Mouse (Mus musculus) T-helper 1 cell (primary cell): ENCODE measurements around the gene Grik4.

Source experiments
- in situ Hi-C: fragments of 300-600 bp; cut with MboI, MseI; formaldehyde crosslinking; loops from one replicate; pipeline ENCODE4 v1.15.1; 2025; ENCODE audit warnings: high pct_unique_total_duplicates

The Grik4 gene

DNA sequence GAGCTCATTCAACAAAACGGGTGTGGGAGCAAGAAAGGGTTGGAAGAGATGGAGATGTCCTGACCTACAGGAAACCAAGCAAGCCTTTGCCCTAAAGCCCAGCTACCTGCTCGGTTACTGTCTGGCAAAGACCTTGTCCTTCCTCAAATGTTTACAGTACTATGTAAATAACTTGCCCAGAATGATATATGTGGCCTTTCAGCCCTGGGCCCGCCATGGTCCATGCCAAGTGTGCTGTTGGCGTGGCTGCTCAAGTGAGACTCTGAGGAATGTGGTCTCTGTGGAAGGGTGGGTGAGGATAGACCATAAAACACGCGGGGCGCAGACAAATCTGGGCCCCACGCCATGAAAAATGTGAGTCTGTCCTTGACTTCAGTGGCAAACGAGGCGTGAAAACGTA, 83.1 kb downstream of the Grik4 start:
- in situ Hi-C loops: no loop called here

DNA sequence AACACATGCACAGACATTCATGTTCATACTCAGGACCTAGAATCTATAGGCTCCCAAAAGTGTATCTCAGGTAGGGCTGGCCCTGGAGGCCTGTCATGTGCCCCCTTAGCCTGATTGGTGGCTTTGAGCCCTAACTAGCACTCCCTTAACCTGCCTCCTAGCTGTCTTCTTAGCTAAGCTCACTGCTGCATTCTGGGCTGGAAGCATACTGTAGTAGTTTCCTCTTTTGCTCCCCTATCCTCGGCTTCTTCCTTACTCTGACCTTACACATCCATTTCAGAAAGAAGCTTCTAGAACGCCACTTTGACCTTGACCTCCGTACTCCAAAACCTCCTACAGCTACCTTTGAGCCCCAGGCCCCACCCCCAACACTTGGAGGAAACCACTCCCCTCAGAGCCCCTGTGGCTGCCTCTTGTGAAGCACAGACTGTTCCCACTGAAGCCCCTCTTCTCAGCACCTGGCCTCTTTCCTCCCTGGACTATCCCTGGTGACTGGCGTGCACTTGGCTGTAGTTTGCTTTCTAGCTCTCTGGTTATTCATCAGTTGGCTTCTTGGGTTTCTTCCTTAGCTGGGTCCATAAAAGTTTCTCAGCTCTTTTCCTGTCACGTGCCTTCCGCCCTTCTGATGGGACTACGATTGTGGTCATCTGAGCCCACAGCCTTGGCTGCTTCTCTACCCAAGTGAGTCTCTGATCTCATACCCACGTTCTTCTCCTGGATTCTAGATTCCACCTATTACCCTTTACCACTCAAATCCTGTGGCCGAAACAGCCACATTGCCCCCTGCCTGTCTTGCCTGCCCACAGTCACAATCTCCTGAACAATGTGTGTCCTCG, 84.1 kb downstream of the Grik4 start:
- in situ Hi-C loops: no loop called here

DNA sequence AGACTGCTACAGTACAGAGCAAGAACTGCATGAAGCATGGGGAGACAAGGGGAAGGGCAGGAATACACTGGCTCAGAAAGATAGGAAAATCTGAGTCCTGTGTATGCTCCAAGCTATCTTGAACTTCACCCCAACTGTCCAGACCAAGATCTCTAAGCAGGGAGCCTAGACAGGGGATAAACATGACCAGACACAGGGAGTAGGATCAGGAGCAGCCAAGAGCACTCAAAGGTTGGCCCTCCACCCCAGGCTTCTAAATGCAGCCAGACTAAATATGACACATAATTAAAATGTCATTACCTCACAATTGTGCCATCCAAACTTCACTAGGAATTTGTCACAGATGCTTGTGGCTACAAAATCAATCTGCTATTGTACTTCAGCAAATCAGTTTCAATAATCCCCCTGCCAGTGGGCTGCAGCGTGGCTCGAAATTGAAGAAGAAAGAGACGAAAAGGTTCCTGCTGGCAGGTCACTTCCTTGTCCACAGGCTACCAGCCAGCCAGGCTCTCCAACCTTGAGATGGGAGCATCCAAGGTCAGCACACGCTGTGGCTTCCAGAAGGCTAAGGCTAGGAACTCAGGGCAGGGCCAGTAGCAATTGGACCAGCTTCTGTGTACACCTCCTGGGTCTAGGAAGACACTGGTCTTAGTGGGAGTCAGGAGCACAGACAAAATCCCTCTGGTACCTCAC, 85.1 kb downstream of the Grik4 start:
- in situ Hi-C loops: no loop called here

DNA sequence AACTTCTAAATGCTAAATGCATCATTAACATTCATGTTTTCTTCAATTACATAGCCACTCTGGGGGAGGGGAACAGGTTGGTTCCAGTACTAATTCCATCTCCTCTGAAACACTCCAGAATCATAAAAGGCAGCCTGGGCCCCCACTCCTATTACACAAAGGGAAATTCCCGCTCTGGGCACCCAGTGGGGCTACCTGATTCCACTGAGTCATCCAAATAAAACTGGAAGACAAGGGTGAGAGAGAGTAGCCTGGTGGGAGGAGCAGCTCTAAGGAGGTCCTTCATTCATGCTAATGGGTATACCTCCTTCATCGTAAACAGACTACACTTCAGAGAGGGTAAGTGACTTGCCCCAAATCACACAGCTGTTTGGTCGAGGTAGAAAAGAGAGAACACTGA, 85.7 kb downstream of the Grik4 start:
- in situ Hi-C loops: no loop called here

DNA sequence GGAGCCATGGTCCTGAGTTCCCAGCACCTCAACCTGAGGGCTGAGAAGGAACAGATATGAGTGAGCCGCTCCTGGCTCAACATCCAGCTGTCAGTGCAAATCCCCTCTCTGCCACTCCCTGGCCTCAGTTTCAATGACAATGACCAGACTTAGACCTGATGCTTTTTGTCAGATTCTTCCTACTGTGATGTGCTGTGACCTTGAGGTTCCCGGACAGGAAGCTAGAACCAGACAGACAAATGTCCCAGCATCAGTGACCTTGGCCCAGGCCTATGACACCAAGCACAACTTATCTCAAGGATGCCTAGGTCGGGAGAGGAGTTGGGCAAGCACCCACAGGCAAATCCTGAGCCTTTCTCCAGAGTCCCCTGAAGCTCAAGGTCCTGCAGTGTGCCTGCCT, 86.5 kb downstream of the Grik4 start:
- in situ Hi-C loops: no loop called here

DNA sequence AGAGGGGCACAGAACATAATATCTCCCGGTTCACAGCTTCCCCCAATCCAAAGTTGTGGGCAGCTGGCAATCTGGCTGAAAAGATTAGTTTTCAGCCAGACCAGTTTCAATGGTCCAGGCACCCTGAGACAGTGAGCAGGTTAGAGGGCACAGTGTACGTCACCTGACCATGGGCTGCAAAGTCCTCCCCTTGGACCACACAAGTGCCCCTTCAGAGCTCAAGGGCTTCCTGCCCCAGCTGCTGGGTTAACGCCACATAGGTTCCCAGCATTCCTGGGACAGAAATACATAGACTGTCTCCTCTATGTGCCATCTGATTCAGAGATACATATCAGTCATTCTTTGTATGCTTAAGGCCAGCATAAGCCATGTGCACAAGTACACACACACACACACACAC, 91.2 kb downstream of the Grik4 start:
- in situ Hi-C loops: no loop called here

DNA sequence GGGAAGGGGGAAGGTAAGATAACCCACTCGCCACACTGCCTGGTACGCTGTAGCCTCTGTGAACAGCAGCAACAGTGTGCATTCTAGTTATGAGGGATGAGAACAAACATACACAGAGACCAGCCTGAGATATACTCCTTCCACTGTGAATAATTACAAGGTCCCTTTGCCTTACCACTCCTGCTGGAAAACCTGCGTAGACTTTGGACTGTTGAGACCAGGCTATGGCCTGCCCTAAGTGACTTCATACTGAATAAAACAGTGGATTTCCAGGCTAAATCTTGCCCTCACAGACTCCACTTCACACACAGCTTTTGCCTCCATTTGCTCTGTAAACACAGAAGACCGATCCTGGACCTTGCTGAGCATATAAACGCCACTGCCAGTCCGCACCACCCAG, 94.2 kb downstream of the Grik4 start:
- in situ Hi-C loops: no loop called here

DNA sequence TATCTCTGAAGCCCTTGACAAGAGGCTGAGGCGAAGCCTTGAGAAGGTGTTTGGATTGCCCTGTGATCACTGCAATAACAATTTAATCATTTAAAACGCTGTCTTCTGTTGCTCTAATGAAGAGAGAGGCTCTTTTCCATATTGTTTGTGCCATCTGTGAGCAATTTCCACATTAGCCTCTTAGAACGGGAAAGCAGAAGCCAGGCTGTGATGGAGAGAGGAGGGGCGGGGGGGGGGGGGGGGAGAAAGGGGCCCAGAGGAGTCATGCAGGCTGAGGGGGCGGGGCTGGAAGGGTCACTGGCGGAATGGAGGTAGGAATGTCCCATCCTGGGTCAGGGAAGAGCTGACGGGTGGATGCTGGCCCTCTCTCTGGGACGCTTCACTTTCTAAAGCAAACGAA, 96.2 kb downstream of the Grik4 start:
- in situ Hi-C loops: loop anchor here (10.0 kb wide), 1 partner anchor 973 kb away; no protein-coding TSS in a partner anchor

DNA sequence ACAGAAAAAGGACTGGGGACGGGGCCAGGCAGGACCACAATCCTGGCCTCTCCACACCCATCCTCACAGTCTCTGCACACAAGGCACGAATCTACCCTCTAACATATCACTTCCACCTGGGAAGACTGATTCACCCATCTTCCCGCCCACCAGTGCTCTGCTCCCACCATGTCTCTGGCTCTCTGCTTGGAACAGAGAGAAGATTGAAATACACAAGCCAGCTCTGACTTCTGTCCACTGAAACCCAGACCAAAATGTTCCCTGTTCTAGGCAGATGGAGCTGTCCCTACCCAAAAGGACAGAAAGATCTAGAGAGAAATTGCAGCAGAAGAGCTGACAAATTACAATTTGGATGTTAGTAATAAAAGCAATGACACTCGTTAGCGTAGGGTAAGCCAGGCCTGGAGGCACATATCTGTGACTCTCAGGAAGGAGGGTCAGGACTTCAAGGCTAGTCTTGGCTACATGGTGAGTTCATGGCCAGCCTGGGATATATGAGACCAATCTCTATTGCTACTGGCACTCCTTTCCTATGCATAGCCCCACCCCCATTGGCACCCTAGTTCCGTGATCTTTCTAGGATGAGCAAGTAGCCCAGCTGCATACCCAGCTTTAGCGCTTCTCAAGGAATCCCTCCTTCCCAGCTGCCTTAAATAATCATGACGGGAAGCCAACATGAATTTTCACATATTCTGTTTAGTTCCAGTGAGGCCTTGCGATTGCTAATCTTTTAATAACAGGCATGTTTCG, 97.4 kb downstream of the Grik4 start:
- in situ Hi-C loops: loop anchor here (10.0 kb wide), 1 partner anchor 972 kb away; no protein-coding TSS in a partner anchor

DNA sequence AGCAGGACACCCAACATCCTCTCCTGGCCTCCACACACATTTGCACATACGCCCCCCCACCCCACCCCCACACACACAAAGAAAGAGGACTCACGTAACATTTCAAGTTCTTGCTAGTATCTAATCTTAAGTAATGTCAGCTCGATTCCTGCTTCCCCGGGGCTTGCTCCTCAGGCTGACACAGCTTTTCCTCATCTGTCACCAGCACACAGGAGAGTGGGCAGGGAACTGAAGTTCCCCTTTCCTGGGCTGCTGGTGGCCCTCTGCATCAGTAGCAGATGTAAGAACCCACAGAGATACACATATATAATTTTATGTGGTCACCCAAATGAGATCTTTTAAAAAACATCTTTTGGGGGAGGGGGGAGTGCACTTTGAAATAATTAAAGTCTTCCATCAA, 98.2 kb downstream of the Grik4 start:
- in situ Hi-C loops: loop anchor here (10.0 kb wide), 1 partner anchor 971 kb away; no protein-coding TSS in a partner anchor

DNA sequence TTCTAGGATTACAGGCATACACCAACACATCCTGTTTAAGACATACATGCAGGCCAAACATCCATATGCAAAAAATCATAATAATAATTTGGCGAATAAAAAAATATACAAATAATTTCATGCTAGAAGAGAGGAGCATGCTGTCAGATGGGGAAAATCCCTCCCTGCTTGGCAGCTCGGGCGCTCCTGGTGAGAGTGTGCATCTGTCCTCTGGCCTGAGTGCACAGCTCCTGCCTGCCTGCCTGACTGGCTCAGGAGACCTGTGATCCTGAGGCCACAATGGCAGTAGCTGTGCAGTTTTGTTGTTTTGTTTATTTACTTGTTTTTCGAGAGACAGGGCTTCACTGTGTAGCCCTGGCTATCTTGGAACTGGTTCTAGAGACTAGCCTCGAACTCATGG, 100.0 kb downstream of the Grik4 start:
- in situ Hi-C loops: loop anchor here (10.0 kb wide), 1 partner anchor 970 kb away; no protein-coding TSS in a partner anchor

DNA sequence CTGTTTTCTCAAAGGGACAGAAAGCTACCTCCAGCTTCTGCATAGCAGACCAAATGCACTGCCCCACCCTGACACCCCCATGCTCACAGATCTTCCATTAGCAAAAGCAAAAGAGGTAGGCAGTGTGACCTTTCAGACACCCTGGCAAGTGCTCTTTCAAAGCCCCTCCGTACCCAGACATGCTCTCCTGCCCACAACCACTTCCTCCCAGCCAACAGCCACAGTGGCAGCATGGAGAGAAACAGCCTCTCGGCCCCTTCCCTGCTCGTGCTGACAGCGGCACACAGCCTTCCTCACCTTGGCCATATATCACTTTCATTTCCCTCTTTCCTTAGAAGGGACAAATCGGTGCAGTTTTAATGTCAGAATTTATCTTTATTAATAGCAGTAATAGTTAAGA, 106.0 kb downstream of the Grik4 start:
- in situ Hi-C loops: no loop called here

DNA sequence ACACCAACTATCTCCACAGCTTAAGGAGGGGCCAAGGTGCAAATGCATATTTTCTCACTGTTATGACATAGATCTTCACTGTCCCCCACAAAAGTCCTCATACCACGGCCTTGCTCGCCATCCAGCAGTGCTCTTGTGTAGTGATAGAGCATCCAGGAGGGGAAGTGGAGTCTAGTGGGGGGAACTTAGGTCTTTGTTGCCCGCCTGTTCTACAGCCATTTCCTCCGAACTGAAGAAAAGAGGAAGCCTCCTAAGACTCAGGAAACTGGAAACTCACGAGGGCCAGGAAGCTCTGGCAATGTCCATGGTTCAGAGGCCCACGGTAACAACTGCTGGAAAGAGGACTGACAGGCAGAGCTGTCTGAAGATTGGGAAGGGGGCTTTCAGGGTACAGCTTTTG, 106.8 kb downstream of the Grik4 start:
- in situ Hi-C loops: no loop called here

DNA sequence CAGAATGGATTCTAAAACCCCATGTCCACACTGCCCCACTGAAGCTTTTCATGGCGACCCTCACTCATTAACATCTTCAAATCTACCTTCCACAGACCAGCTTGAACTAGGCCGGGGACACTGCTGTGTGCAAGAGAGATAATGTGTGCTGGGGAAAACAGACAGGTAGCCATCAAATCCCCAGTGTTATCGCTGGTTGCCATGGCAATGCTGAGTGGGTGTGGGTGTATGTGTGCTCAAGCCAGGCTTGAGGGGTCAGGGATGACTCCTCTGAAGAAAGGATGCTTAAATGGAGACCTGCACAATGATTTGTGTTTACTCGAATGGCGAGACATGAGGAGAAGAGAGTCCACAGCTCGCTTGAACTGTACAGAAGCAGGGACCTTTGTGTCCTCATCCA, 112.7 kb downstream of the Grik4 start:
- in situ Hi-C loops: no loop called here

DNA sequence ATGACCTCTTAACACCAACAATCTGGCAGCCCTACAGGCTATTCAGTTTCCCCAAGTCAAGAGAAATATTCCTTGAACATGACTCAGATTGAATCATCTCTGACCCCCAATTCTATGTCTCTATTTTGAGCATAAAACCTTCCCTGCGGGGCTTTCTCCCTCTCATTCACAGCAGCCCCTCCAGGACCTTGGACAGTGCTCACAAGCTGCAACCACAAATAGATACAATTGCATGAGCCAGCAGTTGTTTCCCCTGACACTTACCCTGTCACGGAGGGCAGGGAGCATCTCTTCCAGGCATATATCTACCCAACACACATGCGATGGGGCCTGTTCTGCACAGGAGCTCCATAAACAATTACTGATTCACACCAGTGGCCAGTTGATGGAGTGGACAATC, 125.0 kb downstream of the Grik4 start:
- in situ Hi-C loops: no loop called here

DNA sequence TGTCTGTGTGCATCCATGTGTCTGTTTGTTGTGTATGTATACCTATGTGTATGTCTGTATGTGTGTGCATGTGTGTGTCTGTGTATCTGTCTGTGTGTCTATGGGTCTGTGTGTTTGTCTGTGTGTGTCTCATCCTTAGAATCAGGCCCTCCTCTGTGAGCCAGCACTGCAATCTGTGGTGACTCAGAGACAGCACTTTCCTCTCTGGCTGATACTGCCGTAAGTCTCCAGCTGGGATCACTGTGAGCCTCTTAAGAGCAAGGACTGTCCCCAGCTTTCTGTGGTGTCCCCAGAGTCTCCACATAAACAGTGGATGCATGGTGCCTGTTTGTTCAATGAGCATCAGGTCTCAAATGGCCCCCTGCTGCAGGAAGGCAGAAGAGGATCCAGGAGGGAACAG, 127.5 kb downstream of the Grik4 start:
- in situ Hi-C loops: no loop called here

DNA sequence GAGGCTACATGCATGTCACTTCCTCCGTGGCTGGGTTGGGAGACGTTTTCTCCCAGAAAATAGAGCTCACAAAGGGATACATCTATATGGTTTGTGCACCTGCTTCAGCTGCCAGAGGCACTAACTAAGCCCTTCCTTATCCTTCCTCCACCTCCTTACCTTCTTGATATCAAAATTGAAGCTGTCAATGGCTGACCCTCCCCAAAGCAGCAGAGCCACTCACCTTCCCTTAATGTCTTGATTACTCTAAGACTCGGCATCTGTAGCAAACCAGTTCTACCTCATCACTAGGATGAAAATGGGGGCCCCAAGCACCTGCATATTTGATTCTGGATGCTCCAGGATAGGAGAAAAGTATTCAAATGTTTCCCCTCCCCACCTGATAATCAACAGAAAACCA, 135.1 kb downstream of the Grik4 start:
- in situ Hi-C loops: no loop called here

DNA sequence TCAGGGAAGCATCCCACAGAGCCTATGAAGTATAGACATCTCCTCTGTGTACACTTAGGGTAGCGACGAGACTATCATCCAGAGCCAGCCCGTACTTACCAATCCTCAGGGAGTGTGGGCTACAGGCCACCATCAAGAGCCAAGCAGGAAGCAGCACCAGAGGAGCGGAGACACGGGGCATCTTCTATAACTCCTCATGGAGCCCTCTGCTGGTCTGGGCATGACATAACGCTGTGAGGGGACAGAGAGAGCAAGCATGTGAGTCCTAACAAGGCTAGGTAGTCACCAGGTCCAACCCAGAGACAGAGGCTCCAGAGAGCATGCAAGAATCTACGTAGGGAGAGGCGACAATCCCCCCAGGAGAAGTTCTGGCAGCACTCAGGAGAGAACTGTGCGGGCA, 135.9 kb downstream of the Grik4 start:
- in situ Hi-C loops: no loop called here

DNA sequence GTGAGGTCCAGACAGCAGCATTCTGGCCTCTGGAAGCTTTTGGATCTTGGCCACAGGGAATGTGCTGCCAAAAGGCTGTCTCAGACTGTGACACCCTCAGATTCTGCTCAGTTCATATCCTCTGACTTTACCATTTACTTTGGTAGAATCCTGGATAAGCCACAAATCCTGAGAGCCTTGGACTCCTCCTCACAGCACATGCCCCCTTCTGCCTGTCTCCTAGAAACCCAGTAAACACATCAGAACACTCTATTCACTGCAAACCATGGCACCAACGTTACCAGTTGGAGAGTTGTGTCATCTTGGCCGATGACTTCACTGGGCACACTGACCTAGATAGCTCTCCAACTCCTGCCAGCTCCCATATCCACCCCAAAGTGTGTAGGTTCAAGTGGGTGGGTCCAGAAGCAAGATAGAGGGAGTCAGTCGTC, 141.2 kb downstream of the Grik4 start:
- in situ Hi-C loops: no loop called here

DNA sequence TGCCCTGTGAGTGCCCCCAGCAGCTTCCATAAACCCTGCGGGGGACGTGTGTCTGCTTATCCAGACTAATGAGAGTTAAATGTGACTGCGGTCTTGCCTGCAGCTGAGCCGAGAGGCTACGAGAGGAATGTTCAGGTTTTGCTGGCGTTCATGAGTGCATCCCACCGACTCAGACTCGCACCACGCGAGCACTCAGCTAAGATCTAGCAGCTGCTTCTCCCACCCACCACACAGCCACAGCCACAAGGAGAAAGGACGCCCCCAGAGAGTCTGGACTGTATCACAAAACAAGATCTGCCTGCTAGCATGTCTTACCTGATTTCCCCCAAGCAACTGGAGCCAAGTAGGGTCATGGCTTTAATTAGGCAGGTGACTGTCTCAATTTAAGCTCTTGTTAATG, 142.4 kb downstream of the Grik4 start:
- in situ Hi-C loops: no loop called here

DNA sequence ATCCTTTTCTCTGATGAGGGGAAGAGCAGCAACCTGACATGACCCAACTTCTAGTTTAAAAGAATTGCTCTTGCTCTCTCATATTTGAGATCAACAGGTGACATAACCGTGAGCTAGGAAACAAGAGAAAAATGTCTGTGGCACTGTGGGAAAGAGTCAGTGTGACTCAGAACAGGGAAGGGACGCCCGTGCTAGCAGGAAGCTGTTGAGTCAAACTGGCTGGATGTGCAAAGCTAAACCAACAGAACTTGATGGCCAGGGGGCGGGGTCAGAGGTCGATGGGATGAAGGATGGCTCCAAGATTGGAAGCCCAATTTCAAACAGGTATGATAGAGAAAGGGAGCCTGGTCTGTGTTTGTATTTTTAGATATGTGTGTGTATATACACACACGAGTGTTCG, 144.2 kb downstream of the Grik4 start:
- in situ Hi-C loops: no loop called here

DNA sequence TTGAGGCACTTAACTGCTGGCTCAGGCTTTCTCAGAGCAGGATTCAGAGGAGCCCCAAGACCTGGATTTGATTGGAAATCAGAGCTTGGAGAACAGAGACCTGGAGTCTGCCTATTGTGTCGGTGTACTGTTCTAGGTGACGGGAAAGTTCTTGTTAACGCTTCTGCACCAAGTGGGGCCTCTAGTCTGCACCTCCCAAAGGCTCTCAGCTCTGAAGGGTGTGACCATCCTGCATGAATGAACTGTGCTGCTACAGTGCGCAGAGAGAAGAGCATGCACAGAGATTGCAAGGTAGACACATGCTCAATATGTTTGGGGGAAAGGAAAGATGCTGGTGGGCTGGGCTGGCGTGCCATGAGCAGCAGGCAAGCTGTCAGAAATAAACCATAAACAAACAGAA, 144.6 kb downstream of the Grik4 start:
- in situ Hi-C loops: no loop called here
